Mouse (Mus musculus) heart, embryonic 12.5 days (tissue): Measurements from ENCODE around the gene Eya4. TPM values are rescaled to one million over a fixed set of nuclear protein-coding genes. Genes with fewer than 3 reads are reported as not detected.

Experiments used
- ATAC-seq: fragments of 200-750 bp; cut with Nextera tagmentation; 2 replicates; pipeline ENCODE4 v1.8.0; 2017; ENCODE audit warnings: moderate TSS enrichment, moderate library complexity; ENCODE audit not compliant: insufficient number of reproducible peaks, low FRiP score
- H3K27ac ChIP-seq: fragments of 300-500 bp; sonication (generic); 2 replicates; pipeline ENCODE4 v1.5.1; 2016; ENCODE audit warnings: mild to moderate bottlenecking, moderate library complexity; ENCODE audit not compliant: poor library complexity, severe bottlenecking
- H3K27me3 ChIP-seq: fragments of 300-500 bp; sonication (generic); replicated peaks from 2 replicates; pipeline ENCODE4 v1.6.1; 2016; ENCODE audit warnings: mild to moderate bottlenecking, moderate library complexity
- H3K36me3 ChIP-seq: fragments of 300-500 bp; sonication (generic); 2 replicates; pipeline ENCODE4 v1.6.1; 2016; ENCODE audit warnings: mild to moderate bottlenecking, moderate library complexity
- H3K4me1 ChIP-seq: fragments of 300-500 bp; sonication (generic); replicated peaks from 2 replicates; pipeline ENCODE4 v1.6.1; 2016; ENCODE audit warnings: mild to moderate bottlenecking
- H3K4me2 ChIP-seq: fragments of 300-500 bp; sonication (generic); 2 replicates; pipeline ENCODE4 v1.6.1; 2016; ENCODE audit warnings: mild to moderate bottlenecking, moderate library complexity
- H3K4me3 ChIP-seq: fragments of 300-500 bp; sonication (generic); 2 replicates; pipeline ENCODE4 v1.5.1; 2016; ENCODE audit warnings: mild to moderate bottlenecking
- H3K9ac ChIP-seq: fragments of 300-500 bp; sonication (generic); 2 replicates; pipeline ENCODE4 v1.6.1; 2016; ENCODE audit warnings: mild to moderate bottlenecking, moderate library complexity
- H3K9me3 ChIP-seq: fragments of 300-500 bp; sonication (generic); replicated peaks from 2 replicates; pipeline ENCODE4 v1.6.1; 2016; ENCODE audit warnings: mild to moderate bottlenecking, moderate library complexity
- WGBS: fragments of 180-500 bp; shearing (Covaris S2); methylation state at CpG from one replicate; pipeline ENCODE4 v1.1.7; 2016; 5-methylcytosine and 5-hydroxymethylcytosine counted together
- polyA plus RNA-seq: library from polyadenylated mRNA; unstranded; fragments of >200 nt; fragmentation: Nextera tagmentation; extraction: Ambion mirVana; gene quantifications from 2 replicates; pipeline ENCODE4 v1.2.1, GENCODE M21; 2016

Eya4 gene
- polyA plus RNA-seq, 1 experiment from 2014 or later = 0.97 TPM

DNA sequence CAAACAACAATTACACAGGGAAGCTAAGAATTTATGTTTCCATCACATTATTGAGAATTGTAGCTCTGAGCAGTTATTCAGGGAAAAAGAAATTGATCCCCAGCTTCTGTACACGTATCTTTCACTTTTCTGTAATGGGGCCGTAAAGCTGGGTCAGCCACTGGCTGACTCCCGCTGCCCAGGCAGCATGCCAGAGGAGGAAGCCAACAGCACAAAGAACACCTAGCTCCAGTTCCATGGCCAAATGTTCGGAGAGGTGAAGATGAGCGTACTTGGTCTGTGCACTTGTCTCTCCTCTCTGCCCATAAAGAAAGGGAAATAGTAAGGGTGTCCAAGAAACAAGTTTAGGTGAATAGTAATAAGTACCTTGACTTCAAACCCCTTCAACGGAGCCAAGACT is 22.9 kb downstream of the Eya4 start:
- no peak overlapping the region for H3K4me2 ChIP-seq
- no peak overlapping the region for H3K4me3 ChIP-seq
- H3K9ac ChIP-seq = no peak overlapping the region
- no peak for ATAC-seq
- H3K27me3 ChIP-seq = no peaks in the 10 kb centered on the region
- H3K4me1 ChIP-seq = no peaks in the 10 kb centered on the region
- 84% methylated on average over 6 of the region's 6 CpGs for WGBS
- no peaks in the 10 kb centered on the region for H3K36me3 ChIP-seq
- H3K9me3 ChIP-seq = no peaks in the 10 kb centered on the region
- no peak overlapping the region for H3K27ac ChIP-seq

DNA sequence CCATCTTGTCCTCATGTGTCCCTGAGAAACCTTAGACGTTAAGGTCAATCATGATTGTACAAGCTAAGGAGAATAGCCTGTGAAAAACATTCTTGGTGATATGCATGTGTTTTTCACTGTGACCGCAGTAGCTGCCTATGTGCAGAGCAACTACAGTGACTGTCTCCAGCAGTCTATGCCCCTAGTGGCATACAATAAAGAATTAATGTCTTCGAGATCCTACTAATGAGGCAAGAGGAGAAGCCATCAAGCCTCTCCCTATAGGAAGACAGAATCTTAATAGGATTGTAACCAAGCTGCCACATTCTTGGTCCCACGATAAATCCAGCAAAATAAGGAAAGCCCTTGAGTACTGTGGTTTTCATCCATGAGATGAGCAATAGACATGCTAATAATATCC is 28.3 kb downstream of the Eya4 start:
- no peak for ATAC-seq
- no peak overlapping the region for H3K4me2 ChIP-seq
- H3K9me3 ChIP-seq = no peaks in the 10 kb centered on the region
- H3K27ac ChIP-seq = no peak overlapping the region
- H3K4me3 ChIP-seq = no peak overlapping the region
- no peaks in the 10 kb centered on the region for H3K36me3 ChIP-seq
- no peak overlapping the region for H3K9ac ChIP-seq
- H3K27me3 ChIP-seq = no peaks in the 10 kb centered on the region
- H3K4me1 ChIP-seq = no peaks in the 10 kb centered on the region
- WGBS = 79% methylated on average over 4 of the region's 4 CpGs

DNA sequence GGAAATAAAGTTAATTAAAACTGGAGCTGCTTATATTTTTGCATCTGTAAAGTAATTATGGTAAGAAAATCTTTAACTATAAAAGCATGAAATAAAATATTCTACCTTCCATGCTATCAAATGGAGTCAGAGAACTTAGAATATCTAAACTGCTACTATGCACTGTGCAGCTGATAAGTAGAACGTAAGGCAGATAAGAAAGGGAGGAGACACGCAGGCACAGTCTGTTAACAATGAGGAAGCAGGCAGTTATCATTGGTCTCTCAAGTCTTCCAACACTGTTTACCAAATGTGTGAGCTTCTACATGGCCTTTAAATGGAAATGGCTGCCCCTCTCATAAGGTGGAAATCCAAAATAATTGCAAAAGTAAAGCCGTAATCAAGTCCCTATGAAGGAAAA is 55.0 kb downstream of the Eya4 start:
- Histone ChIP-seq H3K4me2 (no peak overlapping the region), H3K9ac (no peak overlapping the region), H3K27me3 (no peaks in the 10 kb centered on the region), H3K36me3 (no peaks in the 10 kb centered on the region), H3K27ac (no peak overlapping the region), H3K4me3 (no peak overlapping the region), H3K4me1 (no peaks in the 10 kb centered on the region), H3K9me3 (no peaks in the 10 kb centered on the region)
- WGBS = 28% methylated on average over 3 of the region's 3 CpGs
- ATAC-seq = no peak

DNA sequence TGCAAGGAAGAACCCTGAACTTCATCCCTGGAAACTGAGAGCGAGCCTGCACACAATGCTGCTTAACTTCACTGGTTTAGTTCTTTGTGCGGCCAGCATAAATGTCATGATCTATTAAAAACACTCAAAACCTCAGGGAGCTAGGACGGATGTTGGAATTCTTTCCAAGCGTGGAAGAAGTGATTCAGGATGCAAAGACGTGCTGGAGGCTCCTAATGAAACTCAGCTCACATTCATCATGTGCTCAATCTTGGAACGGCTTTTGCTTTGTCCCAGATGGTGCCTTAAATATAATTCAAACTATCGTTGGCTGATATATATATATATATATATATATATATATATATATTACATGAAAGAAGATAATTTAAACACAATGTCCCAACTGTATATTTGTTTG is 58.1 kb downstream of the Eya4 start:
- no peaks in the 10 kb centered on the region for H3K4me1 ChIP-seq
- H3K27ac ChIP-seq = no peak overlapping the region
- H3K36me3 ChIP-seq = no peaks in the 10 kb centered on the region
- 79% methylated on average over 7 of the region's 7 CpGs for WGBS
- no peak overlapping the region for H3K9ac ChIP-seq
- no peaks in the 10 kb centered on the region for H3K9me3 ChIP-seq
- no peak overlapping the region for H3K4me3 ChIP-seq
- ATAC-seq = no peak
- H3K27me3 ChIP-seq = no peaks in the 10 kb centered on the region
- H3K4me2 ChIP-seq = no peak overlapping the region

DNA sequence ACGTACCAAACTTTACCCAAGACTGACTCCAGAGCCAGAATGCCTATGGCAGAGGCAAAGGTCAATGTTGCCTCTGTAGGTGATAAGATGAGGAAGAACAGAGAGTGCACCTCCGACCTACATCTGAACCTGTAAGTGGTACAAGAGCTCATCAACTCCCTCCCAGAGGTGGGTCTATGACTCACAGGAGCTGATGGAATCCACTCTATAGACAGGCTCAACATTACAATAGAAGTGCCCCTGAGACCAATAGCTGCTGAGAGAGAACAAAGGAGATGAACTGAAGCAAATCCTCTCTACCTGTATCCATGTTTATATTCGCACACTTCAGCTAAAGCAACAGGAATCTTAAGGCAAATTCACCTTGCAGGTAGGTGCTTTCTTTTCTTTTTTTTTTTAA is 73.2 kb downstream of the Eya4 start:
- Histone ChIP-seq H3K9ac (no peak overlapping the region), H3K27ac (no peak overlapping the region), H3K4me3 (no peak overlapping the region), H3K27me3 (no peaks in the 10 kb centered on the region), H3K9me3 (no peaks in the 10 kb centered on the region), H3K4me2 (no peak overlapping the region), H3K4me1 (no peaks in the 10 kb centered on the region), H3K36me3 (no peaks in the 10 kb centered on the region)
- 84% methylated on average over 3 of the region's 3 CpGs for WGBS
- no peak for ATAC-seq

DNA sequence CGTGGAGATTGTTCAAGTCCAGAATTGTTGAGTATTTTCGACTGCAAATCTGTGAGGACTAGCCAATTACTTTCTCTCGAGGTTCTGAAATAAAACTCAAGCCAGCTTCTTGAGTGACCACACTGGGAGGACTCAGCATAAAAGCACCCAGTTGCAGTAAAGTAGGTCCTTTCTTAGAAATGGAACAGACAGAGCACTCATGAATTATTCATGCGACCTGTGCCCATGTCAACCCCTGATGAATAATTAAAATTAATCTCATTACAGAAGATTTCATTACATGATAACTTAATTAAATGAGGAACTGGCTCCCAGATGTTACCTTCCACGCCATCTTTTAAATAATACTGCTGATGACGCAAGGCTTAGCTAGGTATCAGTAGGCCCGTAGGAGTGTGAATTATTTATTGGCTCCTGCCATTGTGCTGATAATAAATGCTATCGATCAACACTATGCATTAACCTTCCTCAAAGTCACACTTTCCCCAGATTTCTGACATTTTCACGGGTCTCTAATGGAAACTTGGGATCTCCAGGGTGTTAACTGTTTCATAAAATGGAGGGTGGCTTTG is 79.5 kb downstream of the Eya4 start:
- H3K4me3 ChIP-seq = no peak overlapping the region
- 73% methylated on average over 9 of the region's 9 CpGs for WGBS
- H3K36me3 ChIP-seq = no peaks in the 10 kb centered on the region
- no peak overlapping the region for H3K27ac ChIP-seq
- no peak overlapping the region for H3K9ac ChIP-seq
- H3K4me2 ChIP-seq = no peak overlapping the region
- H3K27me3 ChIP-seq = no peaks in the 10 kb centered on the region
- no peaks in the 10 kb centered on the region for H3K9me3 ChIP-seq
- no peaks in the 10 kb centered on the region for H3K4me1 ChIP-seq
- ATAC-seq = no peak

DNA sequence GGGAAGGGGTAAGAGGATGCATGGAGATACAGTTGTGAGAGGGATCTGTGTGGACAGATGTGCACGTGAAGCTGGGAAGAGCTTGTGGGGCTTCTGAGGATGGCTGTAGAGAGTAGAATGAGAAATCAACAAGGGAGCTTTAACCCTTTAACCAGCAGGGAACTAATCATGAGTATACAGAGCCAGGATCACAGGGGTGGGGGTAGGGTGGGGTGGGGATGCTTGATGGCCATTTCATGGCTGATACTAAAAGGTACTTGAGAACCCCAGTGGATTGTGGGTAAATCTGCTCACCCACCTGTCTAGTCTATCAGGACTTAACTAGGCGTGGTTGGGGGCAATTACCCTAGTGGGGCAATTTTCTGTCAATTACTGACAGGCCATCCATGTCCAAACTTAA is 80.1 kb downstream of the Eya4 start:
- Histone ChIP-seq H3K27ac (no peak overlapping the region), H3K4me3 (no peak overlapping the region), H3K4me1 (no peaks in the 10 kb centered on the region), H3K9me3 (no peaks in the 10 kb centered on the region), H3K36me3 (no peaks in the 10 kb centered on the region), H3K27me3 (no peaks in the 10 kb centered on the region), H3K9ac (no peak overlapping the region), H3K4me2 (no peak overlapping the region)
- WGBS = 77% methylated on average over 2 of the region's 2 CpGs
- no peak for ATAC-seq

DNA sequence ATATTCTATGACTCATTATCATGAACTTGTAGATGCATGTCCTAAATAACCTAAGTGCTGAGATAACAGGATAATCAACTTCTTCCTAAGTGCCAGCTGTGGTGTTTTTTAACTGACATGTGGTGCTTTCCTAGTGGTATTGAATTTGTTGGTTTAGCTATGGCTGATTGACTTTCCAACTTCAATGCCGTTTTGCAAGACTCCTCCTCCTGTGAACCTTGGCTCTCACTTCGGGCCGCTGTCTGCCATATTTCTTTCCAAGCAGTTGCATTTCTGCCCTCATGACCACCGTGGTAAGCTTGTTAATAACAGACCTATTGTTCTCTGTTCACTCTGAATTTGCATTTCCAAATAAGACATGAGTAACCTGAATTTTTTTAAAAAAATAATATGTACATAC is 98.4 kb downstream of the Eya4 start:
- Histone ChIP-seq H3K36me3 (no peaks in the 10 kb centered on the region), H3K9me3 (no peaks in the 10 kb centered on the region), H3K4me2 (no peak overlapping the region), H3K27me3 (no peaks in the 10 kb centered on the region), H3K27ac (no peak overlapping the region), H3K4me3 (no peak overlapping the region), H3K4me1 (no peaks in the 10 kb centered on the region), H3K9ac (no peak overlapping the region)
- no peak for ATAC-seq
- 71% methylated on average over 4 of the region's 4 CpGs for WGBS

DNA sequence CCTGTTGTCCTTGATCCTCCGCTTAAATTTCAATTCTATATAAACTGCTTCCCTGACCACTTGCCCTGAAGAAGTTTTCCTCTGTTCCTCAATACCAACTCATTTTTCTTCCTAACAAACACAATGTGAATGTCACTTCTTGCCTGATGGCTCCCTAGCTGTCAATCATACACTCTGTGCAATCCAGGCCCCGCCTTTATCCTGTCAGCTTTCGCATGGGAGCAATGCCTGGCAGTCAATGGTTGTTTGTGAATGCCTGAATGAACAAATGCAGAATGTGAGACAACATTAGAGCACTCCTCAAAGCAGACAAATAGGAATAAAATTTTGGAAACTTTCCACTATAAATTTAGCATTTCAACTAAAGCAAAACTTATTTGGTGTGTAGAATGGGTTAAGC is 104.1 kb downstream of the Eya4 start:
- 84% methylated on average over 3 of the region's 3 CpGs for WGBS
- no peak overlapping the region for H3K9ac ChIP-seq
- H3K9me3 ChIP-seq = no peaks in the 10 kb centered on the region
- no peak overlapping the region for H3K4me2 ChIP-seq
- no peaks in the 10 kb centered on the region for H3K36me3 ChIP-seq
- H3K4me1 ChIP-seq = no peaks in the 10 kb centered on the region
- ATAC-seq = no peak
- no peak overlapping the region for H3K4me3 ChIP-seq
- H3K27ac ChIP-seq = no peak overlapping the region
- no peaks in the 10 kb centered on the region for H3K27me3 ChIP-seq

DNA sequence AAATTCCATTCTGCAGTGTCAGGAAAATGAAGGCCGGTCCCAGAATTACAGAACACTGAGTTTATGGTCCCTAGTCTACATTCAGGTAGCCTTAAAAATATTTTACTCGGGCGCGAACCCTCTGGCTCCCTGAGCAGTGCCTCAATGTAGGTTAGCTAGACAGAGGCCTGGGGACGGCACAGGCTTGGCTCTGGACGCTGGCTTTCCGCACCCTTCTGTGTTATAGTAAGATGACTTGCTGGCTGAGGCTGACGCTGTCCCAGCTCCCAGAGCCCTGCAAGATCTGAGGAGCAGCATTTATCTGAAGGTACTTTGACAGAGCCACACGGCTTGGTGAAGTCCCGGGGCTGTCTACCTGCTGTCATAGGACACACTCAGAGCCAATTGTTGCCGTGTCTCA is 113.7 kb downstream of the Eya4 start:
- H3K9ac ChIP-seq = no peak overlapping the region
- H3K4me1 ChIP-seq = 0 out of 2 replicates have a peak, but pooled peaks cover 4% of the 10 kb centered on the region
- 0 out of 2 replicates have a peak overlapping the region, but pooled peaks have one; percentile 4 for H3K4me2 ChIP-seq
- H3K9me3 ChIP-seq = no peaks in the 10 kb centered on the region
- 54% methylated on average over 11 of the region's 11 CpGs for WGBS
- H3K36me3 ChIP-seq = no peaks in the 10 kb centered on the region
- no peaks in the 10 kb centered on the region for H3K27me3 ChIP-seq
- H3K27ac ChIP-seq = no peak overlapping the region
- no peak overlapping the region for H3K4me3 ChIP-seq
- no peak for ATAC-seq

DNA sequence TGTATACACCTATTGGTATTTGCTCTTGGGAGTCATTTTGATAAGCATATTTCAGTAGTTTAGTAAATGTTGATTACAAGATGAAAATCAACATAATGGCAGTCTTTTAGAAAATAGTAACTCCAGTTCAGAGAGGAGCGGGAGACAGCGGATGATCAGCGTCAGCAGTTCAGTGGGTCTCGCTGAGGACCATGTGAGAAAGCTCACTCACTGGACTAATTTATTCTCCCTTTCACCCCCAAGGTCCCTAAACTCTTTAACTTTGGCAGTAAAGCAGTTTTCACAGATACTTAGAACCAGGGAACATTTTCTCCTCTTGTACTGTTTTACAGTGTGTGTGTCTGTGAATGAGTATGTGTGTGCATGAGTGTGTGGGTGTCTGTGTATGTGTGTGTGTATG is 115.2 kb downstream of the Eya4 start:
- no peaks in the 10 kb centered on the region for H3K27me3 ChIP-seq
- no peak overlapping the region for H3K27ac ChIP-seq
- 0 out of 2 replicates have a peak, but pooled peaks cover 4% of the 10 kb centered on the region for H3K4me1 ChIP-seq
- H3K9ac ChIP-seq = no peak overlapping the region
- no peak overlapping the region for H3K4me3 ChIP-seq
- no peak overlapping the region for H3K4me2 ChIP-seq
- no peaks in the 10 kb centered on the region for H3K9me3 ChIP-seq
- WGBS = 90% methylated on average over 4 of the region's 4 CpGs
- no peaks in the 10 kb centered on the region for H3K36me3 ChIP-seq
- ATAC-seq = no peak

DNA sequence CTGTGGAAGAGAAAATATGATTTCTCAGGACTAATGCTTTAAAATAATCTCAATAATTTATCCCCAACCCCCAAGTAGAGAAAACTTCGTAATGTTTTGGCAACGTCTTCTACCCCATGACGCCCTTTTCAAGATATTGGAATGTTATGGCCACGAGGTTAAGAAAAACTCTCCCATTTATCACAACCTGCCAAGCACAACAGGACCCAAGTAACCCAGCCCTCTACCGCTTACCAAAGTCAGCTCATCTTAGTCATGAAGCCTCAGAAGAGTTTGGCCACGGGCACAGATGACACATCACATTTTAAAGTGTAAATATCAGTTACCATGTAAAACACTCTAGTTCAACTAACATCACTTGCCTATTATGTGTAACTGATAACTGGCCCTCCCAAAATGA is 117.2 kb downstream of the Eya4 start:
- H3K4me3 ChIP-seq = no peak overlapping the region
- no peaks in the 10 kb centered on the region for H3K27me3 ChIP-seq
- 61% methylated on average over 6 of the region's 6 CpGs for WGBS
- H3K36me3 ChIP-seq = no peaks in the 10 kb centered on the region
- no peak overlapping the region for H3K27ac ChIP-seq
- no peak for ATAC-seq
- 0 out of 2 replicates have a peak, but pooled peaks cover 4% of the 10 kb centered on the region for H3K4me1 ChIP-seq
- H3K9me3 ChIP-seq = no peaks in the 10 kb centered on the region
- H3K4me2 ChIP-seq = no peak overlapping the region
- no peak overlapping the region for H3K9ac ChIP-seq
